In the genomic region with DNA sequence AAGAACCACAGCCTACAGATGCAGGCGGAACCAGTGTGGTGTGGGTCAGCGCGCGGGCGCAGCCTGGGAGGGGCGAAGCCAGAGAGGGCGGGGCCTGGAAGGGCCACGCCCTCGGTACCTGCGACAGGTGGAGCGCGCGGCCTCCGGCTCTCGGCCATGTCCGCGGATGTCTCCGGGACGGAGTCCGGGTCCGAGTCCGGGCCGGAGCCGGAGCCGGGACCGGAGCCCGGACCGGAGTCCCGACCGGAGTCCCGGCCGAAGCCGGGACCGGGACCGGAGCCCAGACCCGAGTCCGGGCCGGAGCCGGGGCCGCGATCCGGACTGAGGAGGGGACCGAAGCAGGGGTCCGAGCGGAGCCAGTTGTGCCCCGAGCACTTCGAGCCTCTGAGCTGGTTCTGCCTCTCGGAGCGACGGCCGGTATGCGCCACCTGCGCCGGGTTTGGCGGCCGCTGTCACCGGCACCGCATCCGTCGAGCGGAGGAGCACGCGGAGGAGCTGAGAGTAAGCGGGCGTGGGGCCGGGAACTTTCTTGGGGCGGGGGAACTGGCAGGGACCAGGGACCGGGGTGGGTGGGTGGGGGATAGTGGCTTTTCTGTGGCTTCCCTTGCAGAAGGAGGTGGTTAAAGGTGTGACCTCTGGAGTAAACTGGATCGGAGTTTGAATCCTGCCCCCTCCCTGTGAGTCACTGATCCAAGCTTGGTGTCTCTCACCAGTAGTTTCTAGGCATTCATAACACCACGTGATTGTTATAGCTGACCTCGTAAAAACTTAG, we compare ENCODE assay signal across 8 mouse cellular contexts. TPM values are rescaled to one million over a fixed set of nuclear protein-coding genes. Genes with fewer than 3 reads are reported as not detected.
A peak's percentile ranks its signal among the peaks of the same experiment; 100 is the strongest.
DNase-seq lines count a peak whose midpoint lies in the region; ATAC-seq and TF ChIP-seq lines count a peak whose summit lies in the region.

TSS of gene Bspry (plus strand) at position 117 of the 772 bp plus-strand sequence.

- no peaks in the 10 kb centered on the region for H3K9me3 ChIP-seq in heart, postnatal 0 days (replicated peaks; ENCODE audit: control insufficient read depth, low read length)

- peak within 1 kb of the TSS; percentile 79 for H3K4me2 ChIP-seq in heart, postnatal 0 days (ENCODE audit: low read depth, low read length)

- H3K27me3 ChIP-seq in heart, postnatal 0 days (ENCODE audit: control insufficient read depth, insufficient read depth, low read length), result peaks cover 8% of the 10 kb centered on the region
- H3K27me3 ChIP-seq in splenic B cell, adult 2 months (ENCODE audit: control insufficient read depth, insufficient read depth, low read length, poor library complexity, severe bottlenecking), result no peaks in the 10 kb centered on the region

- peak; percentile 33 for DNase-seq in gastrocnemius, adult 2 months
- no peak for DNase-seq in gastrocnemius, adult 18-20 months (ENCODE audit: low spot score)
- peak; percentile 47 for DNase-seq in embryo, embryonic 10 days (ENCODE audit: low spot score)
- DNase-seq in heart, postnatal 0 days (ENCODE audit: low spot score), result no peak
- no peak for DNase-seq in large intestine, adult 2 months (ENCODE audit: low read depth, low spot score)
- DNase-seq in splenic B cell, adult 2 months (ENCODE audit: low read depth, low spot score), result peak; percentile 75
- DNase-seq in right cerebral cortex, postnatal 25 days, result no peak

- 3% methylated on average over 59 of the region's 71 CpGs for WGBS in heart, postnatal 0 days
- WGBS in large intestine, adult 2 months, result 2% methylated on average over 71 of the region's 71 CpGs

- intact Hi-C loops in gastrocnemius, adult 2 months (cut with DNase I), result no loop called here

- TF ChIP-seq CTCF in gastrocnemius, adult 2 months (IDR thresholded peaks at IDR 0.05), result no peak
- no peak for TF ChIP-seq CTCF in heart, postnatal 0 days (IDR thresholded peaks at IDR 0.05; ENCODE audit: low read depth)

- H3K4me1 ChIP-seq in heart, postnatal 0 days (ENCODE audit: control insufficient read depth, insufficient read depth), result peaks cover 11% of the 10 kb centered on the region; the same call in 1 of the 2 replicates

- H3K9ac ChIP-seq in heart, postnatal 0 days (replicated peaks; ENCODE audit: low read depth, low read length), result 0 out of 2 replicates have a peak within 1 kb of the TSS, but pooled peaks have one; percentile 7

- H3K4me3 ChIP-seq in gastrocnemius, adult 2 months, result peak within 1 kb of the TSS; percentile 72
- H3K4me3 ChIP-seq in heart, postnatal 0 days (ENCODE audit: low read depth, low read length), result peak within 1 kb of the TSS; percentile 47

- H3K36me3 ChIP-seq in heart, postnatal 0 days (replicated peaks; ENCODE audit: control insufficient read depth, insufficient read depth, low read length), result no peaks in the 10 kb centered on the region
- H3K36me3 ChIP-seq in splenic B cell, adult 2 months (ENCODE audit: control insufficient read depth, insufficient read depth, low read length, poor library complexity, severe bottlenecking), result no peaks in the 10 kb centered on the region

- ATAC-seq in heart, postnatal 0 days (ENCODE audit: insufficient read depth, low read depth), result peak; percentile 63
- ATAC-seq in megakaryocyte progenitor cell, adult 5-6 weeks (replicated peaks; ENCODE audit: poor library complexity), result peak; percentile 61

- H3K27ac ChIP-seq in gastrocnemius, adult 2 months, result no peak within 1 kb of the TSS
- no peak within 1 kb of the TSS for H3K27ac ChIP-seq in heart, postnatal 0 days (ENCODE audit: low read depth)

- TF ChIP-seq EP300 in heart, postnatal 0 days (IDR thresholded peaks at IDR 0.05; ENCODE audit: low read depth), result no peak

RNA-seq across cellular contexts. Expression of gene Bspry, which starts in this region (rescaled TPM):
- not detected for total RNA-seq in gastrocnemius, adult 2 months (2021)
- not detected for total RNA-seq in gastrocnemius, adult 18-20 months (2021)
- total RNA-seq in heart, postnatal 0 days (2014; rRNA removed; ENCODE audit: low replicate concordance), result 0.27 TPM in 1 of 2 replicates, not detected in the other
- 0.15 and 0.19 TPM in 2 replicates for polyA plus RNA-seq in heart, postnatal 0 days (2015; fragmentation: Nextera tagmentation; extraction: Ambion mirVana)
- 85.8 and 103 TPM in 2 replicates for polyA plus RNA-seq in large intestine, adult 2 months (2012; rRNA removed)
- total RNA-seq in megakaryocyte progenitor cell, adult 5-6 weeks (2015), result not detected in 2 replicates
- total RNA-seq in megakaryocyte progenitor cell, adult 5-6 weeks (2017), result not detected in 2 replicates

Comparison
In these comparisons a context has a peak if more than half of its experiments do, and no peak if none do; other contexts are left out.
1. RNA of gene Bspry (polyA plus RNA-seq): 85.8 to 103 TPM in large intestine, adult 2 months; 0.15 to 0.19 TPM in heart, postnatal 0 days; every median in the first group is over 10 times any median in the second.
2. Peak in DNase-seq and H3K4me3 ChIP-seq in gastrocnemius, adult 2 months; RNA of the gene not detected or under 1 TPM.
3. Peak in ATAC-seq, H3K4me3 ChIP-seq, H3K9ac ChIP-seq and H3K4me2 ChIP-seq in heart, postnatal 0 days; RNA of the gene not detected or under 1 TPM.
4. Peak in ATAC-seq in megakaryocyte progenitor cell, adult 5-6 weeks; RNA of the gene not detected or under 1 TPM.
5. DNase-seq: peak in embryo, embryonic 10 days (single experiment) and splenic B cell, adult 2 months (single experiment); none in gastrocnemius, adult 18-20 months (single experiment), heart, postnatal 0 days (single experiment), large intestine, adult 2 months (single experiment) and right cerebral cortex, postnatal 25 days (single experiment).